Mouse (Mus musculus): ENCODE results near the gene Cst6. TPM values are rescaled to one million over a fixed set of nuclear protein-coding genes. Genes with fewer than 3 reads are reported as not detected.

Gene Cst6
- polyA plus RNA-seq (2014; fragmentation: Illumina TruSeq; extraction: RNeasy Lipid Tissue Mini Kit (QIAGEN cat#74804); ENCODE audit: insufficient read depth, low read depth, low replicate concordance): 2.3 TPM

DNA sequence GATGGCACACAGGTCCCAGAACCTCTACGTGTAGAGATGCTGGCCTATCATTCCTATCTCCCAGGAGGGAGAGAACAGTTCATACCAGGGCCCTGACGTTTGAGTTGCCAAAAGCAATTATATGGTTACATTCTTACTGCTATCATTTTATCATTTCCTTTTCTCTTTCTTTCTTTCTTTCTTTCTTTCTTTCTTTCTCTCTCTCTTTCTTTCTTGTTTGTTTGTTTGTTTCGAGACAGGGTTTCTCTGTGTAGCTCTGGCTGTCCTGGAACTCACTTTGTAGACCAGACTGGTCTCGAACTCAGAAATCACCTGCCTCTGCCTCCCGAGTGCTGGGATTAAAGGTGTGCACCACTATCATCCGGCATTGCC lies at the start of gene Cst6:
Gene Cst6 (minus strand): TSS at position 73 of the 372 bp plus-strand sequence.

DNA sequence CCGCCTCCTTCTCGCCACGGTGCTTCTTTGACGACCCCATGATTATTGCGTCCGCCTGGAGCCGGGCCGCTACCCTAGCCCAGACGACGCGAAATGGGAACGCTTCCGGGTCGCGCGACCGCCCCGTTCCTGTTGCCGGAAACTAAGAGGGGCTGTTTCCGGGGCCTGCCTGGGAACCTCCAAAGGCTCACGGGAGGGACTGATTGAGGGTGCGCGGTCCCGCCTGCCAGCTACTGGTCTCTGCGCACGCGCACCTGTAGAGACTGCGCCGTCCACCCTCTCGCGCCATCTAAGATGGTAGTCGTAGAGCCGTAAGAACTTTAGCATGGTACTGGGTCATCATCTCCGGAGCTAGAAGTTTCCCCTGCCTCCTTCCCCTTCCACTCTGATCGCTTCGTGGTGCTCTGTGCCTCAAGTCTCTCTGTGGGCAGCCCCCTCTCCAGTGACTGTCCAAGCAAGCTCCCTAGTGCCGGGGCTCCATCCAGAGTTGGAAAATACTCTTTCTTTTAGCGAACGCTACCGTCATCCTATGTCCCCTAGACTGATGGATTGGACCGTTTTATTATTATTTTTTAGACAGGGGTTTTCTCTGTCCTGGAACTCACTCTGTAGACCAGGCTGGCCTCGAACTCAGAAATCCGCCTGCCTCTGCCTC lies 39.3 kb upstream of the Cst6 start, which contains the start of gene Sart1:
Gene Sart1 (minus strand): TSS at position 116 of the 655 bp plus-strand sequence.

DNA sequence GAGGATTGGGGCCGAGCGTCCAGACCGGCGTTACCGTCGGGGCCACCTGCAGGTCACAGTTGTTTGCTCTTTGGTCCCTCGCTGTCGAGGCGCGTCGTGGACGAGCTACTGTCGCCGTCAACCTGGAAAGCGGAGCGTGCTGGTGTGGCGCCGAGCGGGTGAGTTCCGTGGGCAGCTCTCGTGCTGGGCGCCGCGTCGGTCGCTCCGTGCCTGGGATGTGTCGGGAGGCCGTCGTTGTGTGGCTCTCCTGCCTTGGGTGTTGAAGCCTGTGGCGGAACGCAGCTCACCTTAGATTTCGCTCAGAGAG lies 17.6 kb upstream of the Cst6 start, which contains the start of gene Banf1:
Gene Banf1 (minus strand): TSS at position 116 of the 307 bp plus-strand sequence.

DNA sequence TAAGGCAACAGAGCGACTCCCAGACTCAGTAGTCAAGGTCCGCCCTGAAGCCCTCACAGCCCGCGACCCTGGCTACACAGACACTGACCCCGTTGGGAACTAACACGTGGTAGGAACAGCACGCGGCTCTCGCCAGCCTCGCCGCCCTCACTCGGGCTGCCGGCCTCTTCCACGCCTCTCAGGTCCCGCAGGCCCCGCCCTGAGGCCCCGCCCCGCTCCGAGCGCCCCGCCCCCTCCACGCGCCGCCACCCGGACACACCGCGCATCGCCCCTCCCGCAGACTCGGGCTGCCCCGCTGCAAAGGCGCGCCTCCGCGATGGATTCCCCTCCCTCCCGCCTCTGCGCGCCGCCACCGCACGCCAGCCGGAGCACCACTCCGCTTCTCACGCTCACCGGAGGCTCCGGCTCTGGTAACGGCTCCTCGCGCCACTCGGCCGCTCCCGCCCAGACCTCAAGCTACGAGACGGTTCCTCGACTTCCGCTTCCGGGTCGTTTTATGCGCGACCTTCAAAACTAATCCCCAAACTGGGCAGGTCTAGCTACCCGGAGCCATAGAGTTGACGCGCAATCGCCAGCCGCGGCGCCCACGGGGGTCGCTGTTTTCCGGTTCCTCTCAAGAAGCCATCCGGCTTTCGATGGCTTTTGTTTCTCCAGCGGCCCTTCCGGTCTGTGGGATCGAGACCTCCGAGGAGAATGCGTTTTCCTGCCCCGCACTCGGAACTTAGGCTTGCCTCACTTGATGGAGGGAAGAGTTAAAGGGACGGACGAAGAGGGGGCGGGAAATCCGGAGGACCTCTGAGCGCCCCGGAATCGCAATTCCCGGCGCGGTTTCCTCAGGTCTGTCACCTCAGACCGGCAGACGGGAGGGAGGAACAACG lies 17.0 kb upstream of the Cst6 start, which contains the start of gene Eif1ad:
Gene Eif1ad (plus strand): TSS at position 567 of the 878 bp plus-strand sequence.

DNA sequence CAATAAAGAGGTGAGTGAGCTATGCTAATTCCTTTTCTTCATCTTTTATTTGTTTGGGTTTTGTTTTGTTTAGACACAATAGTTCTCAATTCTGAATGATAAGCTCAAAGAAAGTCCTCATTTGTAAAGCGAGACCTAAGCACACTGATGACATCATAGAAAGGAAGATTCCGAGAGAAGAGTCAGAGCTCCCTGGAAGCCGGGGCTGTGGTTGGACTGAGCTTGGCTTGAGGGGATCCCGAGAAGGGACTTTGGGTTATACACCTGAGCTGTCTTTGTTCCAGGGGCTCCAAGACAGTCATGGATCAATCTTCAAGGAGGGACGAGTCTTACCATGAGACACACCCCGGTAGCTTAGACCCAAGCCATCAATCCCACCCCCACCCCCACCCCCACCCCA lies 13.9 kb downstream of the Cst6 start, which contains the start of gene Catsper1:
Gene Catsper1 (plus strand): TSS at position 301 of the 400 bp plus-strand sequence.

DNA sequence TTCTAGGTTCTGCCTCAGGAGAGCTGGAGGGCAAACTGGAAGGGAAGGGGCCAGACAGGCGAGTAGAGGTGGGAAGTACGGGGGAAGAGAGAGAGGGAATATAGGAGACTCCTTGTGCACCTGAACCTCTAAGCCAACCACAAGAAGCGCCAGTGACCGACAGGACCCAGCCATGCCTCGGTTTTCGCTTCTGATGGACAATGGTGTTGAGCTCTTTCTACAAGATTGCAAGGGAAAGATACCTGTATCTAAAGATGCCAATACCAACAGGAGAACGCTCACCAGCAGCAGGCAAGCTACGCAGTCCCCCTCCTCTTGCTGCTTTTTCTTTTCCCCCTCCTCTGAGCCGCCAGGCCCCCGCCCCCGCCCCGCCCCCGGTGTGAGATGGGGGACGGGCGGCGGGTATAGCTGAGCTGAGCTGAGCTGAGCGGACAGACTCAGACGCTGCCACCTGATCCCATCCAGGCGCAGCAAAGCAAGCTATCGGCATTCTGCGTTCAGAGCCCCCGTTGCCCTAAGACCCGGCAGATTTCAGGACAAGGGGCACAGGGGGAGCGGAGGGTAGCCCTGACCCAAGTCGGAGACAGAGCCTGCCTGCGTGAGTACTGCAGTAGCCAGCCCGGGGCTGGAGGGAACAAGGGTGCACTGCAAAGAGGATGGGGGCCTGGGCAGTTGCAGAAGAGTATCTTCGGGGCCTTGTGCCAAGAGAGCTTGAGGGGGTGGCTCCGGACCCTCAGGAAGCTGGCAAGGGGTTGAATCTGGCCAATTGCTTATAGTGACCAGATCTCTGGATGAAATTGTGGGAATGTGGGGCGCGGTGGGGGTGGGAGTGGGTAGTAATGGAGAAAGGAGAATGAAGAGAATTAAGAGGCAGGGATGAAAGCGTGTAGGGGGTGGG lies 51.2 kb downstream of the Cst6 start, which contains the start of gene Gal3st3:
Gene Gal3st3 (plus strand): TSS at position 429 of the 898 bp plus-strand sequence.

DNA sequence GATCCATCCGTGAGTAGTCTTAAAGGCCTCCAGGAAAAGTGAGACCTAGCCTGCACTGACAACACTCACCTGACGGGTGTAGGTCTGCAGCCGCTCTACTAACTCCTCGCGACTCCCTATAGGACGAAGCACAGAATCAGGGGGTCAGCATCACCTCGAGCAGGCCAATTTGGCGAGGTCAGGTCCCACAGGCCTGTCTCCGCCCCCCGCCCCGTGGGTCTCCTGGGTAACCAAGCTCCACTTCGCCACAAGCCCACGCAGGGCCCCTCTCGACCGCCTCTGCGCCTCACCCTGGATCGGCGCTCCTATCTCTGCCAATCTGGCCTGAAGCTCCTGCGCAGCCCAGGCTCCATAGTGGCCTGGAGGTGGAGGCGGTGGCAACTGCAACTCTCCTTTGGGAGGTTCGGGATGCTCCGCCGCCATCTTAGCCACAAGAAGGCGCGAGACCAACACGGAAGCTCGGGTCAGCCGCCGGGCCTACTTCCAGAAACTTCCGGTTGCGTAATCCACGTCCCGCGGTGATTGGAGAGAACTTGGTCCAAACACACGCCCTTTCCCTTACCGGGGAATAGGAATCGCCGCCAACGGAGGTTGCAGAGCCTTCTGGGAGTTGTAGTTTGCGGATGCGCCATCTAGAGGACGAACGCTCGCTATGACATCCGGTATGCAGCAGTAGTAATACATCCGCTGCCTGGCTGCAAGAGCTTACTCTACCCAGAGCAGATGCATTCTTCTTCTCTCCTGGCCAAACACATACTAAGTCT lies 54.2 kb downstream of the Cst6 start, which contains the start of gene Sf3b2:
Gene Sf3b2 (minus strand): TSS at position 484 of the 764 bp plus-strand sequence.

Other genes starting within 250 kb of the Cst6 start
- 117 TPM for gene Rab1b, start 242.5 kb downstream of the Cst6 start, polyA plus RNA-seq (2014; fragmentation: Illumina TruSeq; extraction: RNeasy Lipid Tissue Mini Kit (QIAGEN cat#74804); ENCODE audit: insufficient read depth, low read depth, low replicate concordance)
- 12.7 TPM for gene Klc2, start 231.0 kb downstream of the Cst6 start, polyA plus RNA-seq (2014; fragmentation: Illumina TruSeq; extraction: RNeasy Lipid Tissue Mini Kit (QIAGEN cat#74804); ENCODE audit: insufficient read depth, low read depth, low replicate concordance)
- gene Pacs1, start 76.5 kb downstream of the Cst6 start, polyA plus RNA-seq (2014; fragmentation: Illumina TruSeq; extraction: RNeasy Lipid Tissue Mini Kit (QIAGEN cat#74804); ENCODE audit: insufficient read depth, low read depth, low replicate concordance): 9.4 TPM
- 93.1 TPM for gene Sf3b2, start 54.1 kb downstream of the Cst6 start, polyA plus RNA-seq (2014; fragmentation: Illumina TruSeq; extraction: RNeasy Lipid Tissue Mini Kit (QIAGEN cat#74804); ENCODE audit: insufficient read depth, low read depth, low replicate concordance)
- gene Gal3st3, start 51.2 kb downstream of the Cst6 start, polyA plus RNA-seq (2014; fragmentation: Illumina TruSeq; extraction: RNeasy Lipid Tissue Mini Kit (QIAGEN cat#74804); ENCODE audit: insufficient read depth, low read depth, low replicate concordance): 0.28 TPM
- not detected for gene Catsper1, start 13.8 kb downstream of the Cst6 start, polyA plus RNA-seq (2014; fragmentation: Illumina TruSeq; extraction: RNeasy Lipid Tissue Mini Kit (QIAGEN cat#74804); ENCODE audit: insufficient read depth, low read depth, low replicate concordance)
- gene Eif1ad, start 17.2 kb upstream of the Cst6 start, polyA plus RNA-seq (2014; fragmentation: Illumina TruSeq; extraction: RNeasy Lipid Tissue Mini Kit (QIAGEN cat#74804); ENCODE audit: insufficient read depth, low read depth, low replicate concordance): 13.4 TPM
- 139 TPM for gene Banf1, start 17.6 kb upstream of the Cst6 start, polyA plus RNA-seq (2014; fragmentation: Illumina TruSeq; extraction: RNeasy Lipid Tissue Mini Kit (QIAGEN cat#74804); ENCODE audit: insufficient read depth, low read depth, low replicate concordance)
- 63.0 TPM for gene Sart1, start 39.1 kb upstream of the Cst6 start, polyA plus RNA-seq (2014; fragmentation: Illumina TruSeq; extraction: RNeasy Lipid Tissue Mini Kit (QIAGEN cat#74804); ENCODE audit: insufficient read depth, low read depth, low replicate concordance)
- gene Tsga10ip, start 53.0 kb upstream of the Cst6 start, polyA plus RNA-seq (2014; fragmentation: Illumina TruSeq; extraction: RNeasy Lipid Tissue Mini Kit (QIAGEN cat#74804); ENCODE audit: insufficient read depth, low read depth, low replicate concordance): not detected
- 391 TPM for gene Drap1, start 75.4 kb upstream of the Cst6 start, polyA plus RNA-seq (2014; fragmentation: Illumina TruSeq; extraction: RNeasy Lipid Tissue Mini Kit (QIAGEN cat#74804); ENCODE audit: insufficient read depth, low read depth, low replicate concordance)
- 34.1 TPM for gene AI837181, start 75.6 kb upstream of the Cst6 start, polyA plus RNA-seq (2014; fragmentation: Illumina TruSeq; extraction: RNeasy Lipid Tissue Mini Kit (QIAGEN cat#74804); ENCODE audit: insufficient read depth, low read depth, low replicate concordance)
- 0.17 TPM for gene Fosl1, start 98.0 kb upstream of the Cst6 start, polyA plus RNA-seq (2014; fragmentation: Illumina TruSeq; extraction: RNeasy Lipid Tissue Mini Kit (QIAGEN cat#74804); ENCODE audit: insufficient read depth, low read depth, low replicate concordance)
- 15.3 TPM for gene Ccdc85b, start 108.3 kb upstream of the Cst6 start, polyA plus RNA-seq (2014; fragmentation: Illumina TruSeq; extraction: RNeasy Lipid Tissue Mini Kit (QIAGEN cat#74804); ENCODE audit: insufficient read depth, low read depth, low replicate concordance)
- 62.7 TPM for gene Fibp, start 111.0 kb upstream of the Cst6 start, polyA plus RNA-seq (2014; fragmentation: Illumina TruSeq; extraction: RNeasy Lipid Tissue Mini Kit (QIAGEN cat#74804); ENCODE audit: insufficient read depth, low read depth, low replicate concordance)
- 9.0 TPM for gene Ctsw, start 118.9 kb upstream of the Cst6 start, polyA plus RNA-seq (2014; fragmentation: Illumina TruSeq; extraction: RNeasy Lipid Tissue Mini Kit (QIAGEN cat#74804); ENCODE audit: insufficient read depth, low read depth, low replicate concordance)
- gene Efemp2, start 124.4 kb upstream of the Cst6 start, polyA plus RNA-seq (2014; fragmentation: Illumina TruSeq; extraction: RNeasy Lipid Tissue Mini Kit (QIAGEN cat#74804); ENCODE audit: insufficient read depth, low read depth, low replicate concordance): 41.2 TPM
- gene Mus81, start 138.8 kb upstream of the Cst6 start, polyA plus RNA-seq (2014; fragmentation: Illumina TruSeq; extraction: RNeasy Lipid Tissue Mini Kit (QIAGEN cat#74804); ENCODE audit: insufficient read depth, low read depth, low replicate concordance): 24.5 TPM
- gene Cfl1, start 140.9 kb upstream of the Cst6 start, polyA plus RNA-seq (2014; fragmentation: Illumina TruSeq; extraction: RNeasy Lipid Tissue Mini Kit (QIAGEN cat#74804); ENCODE audit: insufficient read depth, low read depth, low replicate concordance): 601 TPM
- gene 1700020D05Rik, start 154.2 kb upstream of the Cst6 start, polyA plus RNA-seq (2014; fragmentation: Illumina TruSeq; extraction: RNeasy Lipid Tissue Mini Kit (QIAGEN cat#74804); ENCODE audit: insufficient read depth, low read depth, low replicate concordance): not detected
- 5.9 TPM for gene Snx32, start 161.0 kb upstream of the Cst6 start, polyA plus RNA-seq (2014; fragmentation: Illumina TruSeq; extraction: RNeasy Lipid Tissue Mini Kit (QIAGEN cat#74804); ENCODE audit: insufficient read depth, low read depth, low replicate concordance)
- 0.69 TPM for gene Ovol1, start 211.1 kb upstream of the Cst6 start, polyA plus RNA-seq (2014; fragmentation: Illumina TruSeq; extraction: RNeasy Lipid Tissue Mini Kit (QIAGEN cat#74804); ENCODE audit: insufficient read depth, low read depth, low replicate concordance)
- gene Ap5b1, start 218.5 kb upstream of the Cst6 start, polyA plus RNA-seq (2014; fragmentation: Illumina TruSeq; extraction: RNeasy Lipid Tissue Mini Kit (QIAGEN cat#74804); ENCODE audit: insufficient read depth, low read depth, low replicate concordance): 3.3 TPM